Mouse (Mus musculus) lung, adult 2 months (tissue): ENCODE measurements around the gene Edrf1.

Experiments used
- CTCF ChIP-seq: fragments of 200-500 bp; IDR thresholded peaks from 2 replicates; pipeline ENCODE4 v1.5.1; 2011; ENCODE audit warnings: mild to moderate bottlenecking, low read length, control low read depth; ENCODE audit not compliant: insufficient read depth
- POLR2A ChIP-seq: fragments of 200-500 bp; IDR thresholded peaks from 2 replicates; pipeline ENCODE4 v1.6.1; 2011; ENCODE audit warnings: low read depth, mild to moderate bottlenecking, control low read depth, low read length, borderline replicate concordance; ENCODE audit errors: extremely low read depth

- no peak for TF ChIP-seq POLR2A
- peak; percentile 28 for TF ChIP-seq CTCF
Measured at GRCm38 (mm10) chr7:133676002-133676401, 38.7 kb downstream of the Edrf1 start.
